Mouse (Mus musculus): ENCODE measurements around the gene Clca3a1. TPM values are rescaled to one million over a fixed set of nuclear protein-coding genes. Genes with fewer than 3 reads are reported as not detected.

Gene Clca3a1
- polyA plus RNA-seq, 1 experiment from 2014 or later = 0.08 TPM

- no peaks in the 10 kb centered on the region for H3K9me3 ChIP-seq (replicated peaks; ENCODE audit: control insufficient read depth, low read length)
- H3K36me3 ChIP-seq (replicated peaks; ENCODE audit: control insufficient read depth, insufficient read depth, low read depth, low read length) = no peaks in the 10 kb centered on the region
- no peaks in the 10 kb centered on the region for H3K27me3 ChIP-seq (ENCODE audit: control insufficient read depth, insufficient read depth, low read length)
- no peak overlapping the region for H3K9ac ChIP-seq (replicated peaks; ENCODE audit: low read length)
- H3K4me1 ChIP-seq (ENCODE audit: control insufficient read depth, insufficient read depth, low read length) = no peaks in the 10 kb centered on the region
- no peak overlapping the region for H3K4me2 ChIP-seq (ENCODE audit: low read depth, low read length)
- no peak overlapping the region for H3K27ac ChIP-seq (replicated peaks; ENCODE audit: low read depth, low read length)
- no peak for DNase-seq (ENCODE audit: low spot score)
- 87% methylated on average over 9 of the region's 9 CpGs for WGBS
- no peak overlapping the region for H3K4me3 ChIP-seq (ENCODE audit: low read depth, low read length)
- no peak for ATAC-seq (replicated peaks; ENCODE audit: insufficient number of reproducible peaks, low FRiP score, low TSS enrichment, low read depth)
These were observed 73.2 kb downstream of the Clca3a1 start for GRCm38 (mm10) chr3:144687618-144688017.

GRCm38 (mm10) chr3:144686146-144686545 lies 74.6 kb downstream of the Clca3a1 start:
- H3K4me2 ChIP-seq (ENCODE audit: low read depth, low read length) = no peak overlapping the region
- H3K27ac ChIP-seq (replicated peaks; ENCODE audit: low read depth, low read length) = no peak overlapping the region
- WGBS = 90% methylated on average over 5 of the region's 5 CpGs
- no peak for DNase-seq (ENCODE audit: low spot score)
- no peak overlapping the region for H3K4me3 ChIP-seq (ENCODE audit: low read depth, low read length)
- H3K9ac ChIP-seq (replicated peaks; ENCODE audit: low read length) = no peak overlapping the region
- no peaks in the 10 kb centered on the region for H3K4me1 ChIP-seq (ENCODE audit: control insufficient read depth, insufficient read depth, low read length)
- no peaks in the 10 kb centered on the region for H3K36me3 ChIP-seq (replicated peaks; ENCODE audit: control insufficient read depth, insufficient read depth, low read depth, low read length)
- no peak for ATAC-seq (replicated peaks; ENCODE audit: insufficient number of reproducible peaks, low FRiP score, low TSS enrichment, low read depth)
- no peaks in the 10 kb centered on the region for H3K27me3 ChIP-seq (ENCODE audit: control insufficient read depth, insufficient read depth, low read length)
- H3K9me3 ChIP-seq (replicated peaks; ENCODE audit: control insufficient read depth, low read length) = no peaks in the 10 kb centered on the region

GRCm38 (mm10) chr3:144683136-144683814 lies 77.5 kb downstream of the Clca3a1 start:
- no peaks in the 10 kb centered on the region for H3K36me3 ChIP-seq (replicated peaks; ENCODE audit: control insufficient read depth, insufficient read depth, low read depth, low read length)
- H3K9me3 ChIP-seq (replicated peaks; ENCODE audit: control insufficient read depth, low read length) = no peaks in the 10 kb centered on the region
- DNase-seq (ENCODE audit: low spot score) = no peak
- ATAC-seq (replicated peaks; ENCODE audit: insufficient number of reproducible peaks, low FRiP score, low TSS enrichment, low read depth) = no peak
- no peaks in the 10 kb centered on the region for H3K4me1 ChIP-seq (ENCODE audit: control insufficient read depth, insufficient read depth, low read length)
- H3K27me3 ChIP-seq (ENCODE audit: control insufficient read depth, insufficient read depth, low read length) = no peaks in the 10 kb centered on the region
- no peak overlapping the region for H3K9ac ChIP-seq (replicated peaks; ENCODE audit: low read length)
- H3K27ac ChIP-seq (replicated peaks; ENCODE audit: low read depth, low read length) = no peak overlapping the region
- H3K4me2 ChIP-seq (ENCODE audit: low read depth, low read length) = no peak overlapping the region
- WGBS = 94% methylated on average over 12 of the region's 12 CpGs
- no peak overlapping the region for H3K4me3 ChIP-seq (ENCODE audit: low read depth, low read length)

- Histone ChIP-seq H3K9ac (replicated peaks; ENCODE audit: low read length) (no peak overlapping the region), H3K4me2 (ENCODE audit: low read depth, low read length) (no peak overlapping the region), H3K36me3 (replicated peaks; ENCODE audit: control insufficient read depth, insufficient read depth, low read depth, low read length) (no peaks in the 10 kb centered on the region), H3K27me3 (ENCODE audit: control insufficient read depth, insufficient read depth, low read length) (no peaks in the 10 kb centered on the region), H3K4me1 (ENCODE audit: control insufficient read depth, insufficient read depth, low read length) (no peaks in the 10 kb centered on the region), H3K27ac (replicated peaks; ENCODE audit: low read depth, low read length) (no peak overlapping the region), H3K9me3 (replicated peaks; ENCODE audit: control insufficient read depth, low read length) (no peaks in the 10 kb centered on the region), H3K4me3 (ENCODE audit: low read depth, low read length) (no peak overlapping the region)
- no peak for ATAC-seq (replicated peaks; ENCODE audit: insufficient number of reproducible peaks, low FRiP score, low TSS enrichment, low read depth)
- 85% methylated on average over 5 of the region's 5 CpGs for WGBS
- no peak for DNase-seq (ENCODE audit: low spot score)
These were observed 79.2 kb downstream of the Clca3a1 start for GRCm38 (mm10) chr3:144681542-144681941.

GRCm38 (mm10) chr3:144679701-144680159 lies 81.0 kb downstream of the Clca3a1 start:
- Histone ChIP-seq H3K36me3 (replicated peaks; ENCODE audit: control insufficient read depth, insufficient read depth, low read depth, low read length) (no peaks in the 10 kb centered on the region), H3K27me3 (ENCODE audit: control insufficient read depth, insufficient read depth, low read length) (no peaks in the 10 kb centered on the region), H3K4me2 (ENCODE audit: low read depth, low read length) (no peak overlapping the region), H3K9ac (replicated peaks; ENCODE audit: low read length) (no peak overlapping the region), H3K9me3 (replicated peaks; ENCODE audit: control insufficient read depth, low read length) (no peaks in the 10 kb centered on the region), H3K4me3 (ENCODE audit: low read depth, low read length) (no peak overlapping the region), H3K4me1 (ENCODE audit: control insufficient read depth, insufficient read depth, low read length) (no peaks in the 10 kb centered on the region), H3K27ac (replicated peaks; ENCODE audit: low read depth, low read length) (no peak overlapping the region)
- 91% methylated on average over 8 of the region's 8 CpGs for WGBS
- DNase-seq (ENCODE audit: low spot score) (no peak), ATAC-seq (replicated peaks; ENCODE audit: insufficient number of reproducible peaks, low FRiP score, low TSS enrichment, low read depth) (no peak)

Other genes starting within 250 kb of the Clca3a1 start
- gene Hs2st1, start 190.8 kb downstream of the Clca3a1 start, polyA plus RNA-seq (2014; fragmentation: Nextera tagmentation; extraction: Ambion mirVana) = 14.7 and 16.2 TPM in 2 replicates
- 420 and 429 TPM in 2 replicates for gene Selenof, start 190.7 kb downstream of the Clca3a1 start, polyA plus RNA-seq (2014; fragmentation: Nextera tagmentation; extraction: Ambion mirVana)
- 87.9 and 88.3 TPM in 2 replicates for gene Sh3glb1, start 40.6 kb downstream of the Clca3a1 start, polyA plus RNA-seq (2014; fragmentation: Nextera tagmentation; extraction: Ambion mirVana)
- gene Clca3a2, start 58.5 kb upstream of the Clca3a1 start, polyA plus RNA-seq (2014; fragmentation: Nextera tagmentation; extraction: Ambion mirVana) = 0.39 TPM in 1 of 2 replicates, not detected in the other
- not detected in 2 replicates for gene Clca3b, start 88.4 kb upstream of the Clca3a1 start, polyA plus RNA-seq (2014; fragmentation: Nextera tagmentation; extraction: Ambion mirVana)
- not detected in 2 replicates for gene Clca4b, start 171.6 kb upstream of the Clca3a1 start, polyA plus RNA-seq (2014; fragmentation: Nextera tagmentation; extraction: Ambion mirVana)
- not detected in 2 replicates for gene Clca4a, start 214.1 kb upstream of the Clca3a1 start, polyA plus RNA-seq (2014; fragmentation: Nextera tagmentation; extraction: Ambion mirVana)

All from embryonic facial prominence, embryonic 11.5 days (tissue).